Mouse (Mus musculus): ENCODE measurements around the gene Krtap4-1.
A peak's percentile ranks its signal among the peaks of the same experiment; 100 is the strongest.

Krtap4-1 gene

DNA sequence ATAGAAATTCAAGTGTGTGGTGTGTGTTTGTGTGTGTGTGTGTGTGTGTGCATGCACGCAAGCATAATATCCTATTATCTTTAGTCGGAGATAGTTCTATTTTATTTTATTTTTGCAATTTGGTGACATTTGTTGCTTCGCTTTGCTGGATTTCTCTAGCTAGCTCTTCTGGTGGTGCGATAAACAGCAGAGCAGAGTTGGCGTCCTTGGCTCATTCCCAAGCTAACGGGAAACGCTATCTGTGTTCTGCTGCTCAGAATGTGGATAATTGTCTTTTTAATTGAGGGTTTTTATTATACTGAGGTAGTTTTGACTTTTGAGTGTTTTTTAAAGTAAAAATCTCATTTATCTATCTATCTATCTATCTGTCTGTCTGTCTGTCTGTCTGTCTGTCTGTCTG lies 42.9 kb downstream of the Krtap4-1 start:
- no peak for ATAC-seq (ENCODE audit: low TSS enrichment)

DNA sequence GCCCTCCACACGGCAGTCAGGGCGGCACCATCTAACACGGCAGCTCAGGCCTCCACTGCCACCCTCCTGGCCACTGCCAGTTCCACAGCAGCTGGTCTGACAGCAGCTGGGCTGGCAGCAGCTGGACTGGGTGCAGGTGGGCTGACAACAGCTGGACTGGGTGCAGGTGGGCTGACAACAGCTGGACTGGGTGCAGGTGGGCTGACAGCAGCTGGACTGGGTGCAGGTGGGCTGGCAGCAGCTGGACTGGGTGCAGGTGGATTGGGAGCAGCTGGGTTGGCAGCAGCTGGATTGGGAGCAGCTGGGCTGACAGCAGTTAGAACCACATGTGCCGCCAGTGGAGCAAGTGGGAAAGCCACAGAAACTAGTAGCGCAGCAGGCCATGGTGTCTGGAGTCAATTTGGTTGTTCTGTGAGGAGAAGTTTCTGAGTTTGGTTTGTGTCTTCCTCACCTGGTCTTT lies 44.8 kb downstream of the Krtap4-1 start, which contains the start of gene Krtap1-4:
Gene Krtap1-4 (minus strand): TSS at position 410 of the 460 bp plus-strand sequence.
- ATAC-seq (ENCODE audit: low TSS enrichment): no peak

DNA sequence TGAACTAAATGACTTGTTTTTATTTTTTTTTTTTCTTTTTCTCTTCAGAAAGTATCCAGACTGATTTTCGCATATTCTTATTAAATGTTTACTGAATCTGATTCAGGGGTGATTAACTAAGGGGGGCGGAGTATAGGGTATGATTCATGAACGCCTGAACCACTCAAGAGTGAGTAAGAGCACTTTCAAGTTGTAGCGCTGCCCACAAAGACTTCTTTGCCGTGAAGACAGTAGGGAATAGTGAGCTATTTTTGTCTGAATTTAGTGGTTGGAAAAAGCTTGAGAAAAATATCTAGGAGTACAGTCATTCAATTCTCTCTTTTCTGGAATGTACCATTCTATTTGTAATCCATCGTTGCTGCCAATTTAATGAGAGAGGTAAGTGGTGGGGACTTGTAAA lies 46.5 kb downstream of the Krtap4-1 start:
- peak; percentile 52; the same call in 1 of the 2 replicates for ATAC-seq (ENCODE audit: low TSS enrichment)

DNA sequence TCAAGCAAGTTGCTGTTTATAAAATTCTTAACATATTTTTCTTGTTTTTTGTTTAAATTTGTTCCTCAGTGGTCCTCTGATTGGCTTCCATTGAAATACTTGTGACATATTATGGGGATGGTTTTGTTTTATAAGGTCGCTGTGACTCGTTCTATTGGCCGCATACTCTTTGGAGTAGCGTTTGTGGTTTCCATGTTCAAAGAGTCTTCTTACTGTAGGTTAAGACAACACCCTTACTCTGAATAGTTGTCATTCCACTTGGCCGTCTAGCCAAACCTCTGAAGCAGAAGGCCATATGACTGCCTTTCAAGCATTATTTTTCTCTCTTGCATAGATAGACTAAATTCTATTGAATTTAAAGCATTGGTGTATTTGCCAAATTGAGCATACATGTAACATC lies 47.0 kb downstream of the Krtap4-1 start:
- no peak for ATAC-seq (ENCODE audit: low TSS enrichment)

DNA sequence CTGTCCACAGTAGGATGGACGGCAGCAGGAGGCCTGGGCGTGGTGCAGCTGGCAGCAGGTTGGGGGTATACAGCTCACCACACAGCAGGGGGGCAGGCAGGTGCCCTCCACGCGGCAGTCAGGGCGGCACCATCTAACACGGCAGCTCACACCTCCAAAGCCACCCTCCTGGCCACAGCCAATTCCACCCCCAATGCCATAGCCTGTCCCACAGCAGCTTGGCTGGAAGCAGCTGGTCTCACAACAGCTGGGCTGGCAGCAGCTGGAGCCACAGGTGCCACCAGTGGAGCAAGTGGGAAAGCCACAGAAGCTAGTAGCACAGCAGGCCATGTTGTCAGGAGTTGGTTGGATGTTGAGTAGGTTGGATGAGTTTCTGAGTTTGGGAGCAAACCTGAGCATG lies 47.4 kb downstream of the Krtap4-1 start, which contains the start of gene Krtap1-5:
Gene Krtap1-5 (minus strand): TSS at position 381 of the 400 bp plus-strand sequence.
- no peak for ATAC-seq (ENCODE audit: low TSS enrichment)

Measured in frontal cortex, adult (tissue).